Mouse (Mus musculus): ENCODE measurements around the gene Mst1r.

Gene Mst1r

DNA sequence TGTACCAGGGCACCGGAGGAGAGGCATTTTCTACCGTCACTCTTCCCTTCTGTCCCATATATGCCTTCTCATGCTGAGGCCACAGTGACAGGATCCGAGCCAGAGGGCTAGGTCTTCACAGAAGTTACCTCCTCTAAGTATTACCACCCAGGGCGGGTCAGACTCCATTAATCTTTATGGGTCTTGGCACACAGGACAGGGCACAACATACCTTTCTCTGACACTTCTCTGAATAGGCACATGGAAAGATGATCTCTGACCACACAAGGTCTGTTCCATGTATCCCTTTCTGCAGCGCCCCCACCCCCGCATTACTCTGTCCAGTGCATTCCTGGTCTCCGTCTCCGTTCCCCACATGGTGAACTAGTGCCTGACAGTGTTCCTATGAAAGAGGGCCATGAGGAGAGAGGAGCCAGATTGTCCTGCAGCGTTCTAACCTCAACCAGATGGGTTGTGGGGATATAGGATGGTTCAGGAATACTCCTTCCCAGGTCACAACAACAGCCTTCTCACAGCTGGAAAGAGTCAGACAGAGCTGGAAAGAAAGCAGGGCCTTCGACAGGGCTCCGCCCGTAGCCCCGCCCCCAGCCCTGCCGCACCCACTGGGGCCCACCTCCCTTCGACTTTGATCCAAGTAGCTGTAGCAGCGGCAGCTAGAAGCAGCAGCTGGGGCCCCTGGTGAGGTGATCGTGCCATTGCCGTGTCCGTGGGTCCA lies at the start of gene Mst1r:
Mst1r (plus strand) TSS at position 622 of the 715 bp plus-strand sequence.
- DNase-seq, result peak; percentile 99

DNA sequence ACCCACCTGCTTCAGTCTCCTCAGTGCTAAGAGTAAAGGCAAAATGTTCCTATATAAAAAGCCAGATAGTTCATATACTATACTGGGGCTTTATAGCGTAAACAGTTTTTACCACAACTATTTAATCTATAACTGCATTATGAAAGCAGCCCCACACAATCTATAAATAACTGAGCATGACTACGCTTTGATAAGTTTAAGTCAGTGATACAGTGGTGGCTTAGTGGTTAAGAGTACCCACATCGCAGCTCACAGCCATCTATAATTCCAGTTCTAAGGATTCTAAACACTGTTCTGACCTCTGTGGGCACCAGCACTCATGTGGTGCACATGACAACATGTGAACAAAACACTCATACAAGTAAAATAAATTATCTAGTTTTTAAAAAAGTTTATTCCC lies 48.3 kb upstream of the Mst1r start:
- no peak for DNase-seq

DNA sequence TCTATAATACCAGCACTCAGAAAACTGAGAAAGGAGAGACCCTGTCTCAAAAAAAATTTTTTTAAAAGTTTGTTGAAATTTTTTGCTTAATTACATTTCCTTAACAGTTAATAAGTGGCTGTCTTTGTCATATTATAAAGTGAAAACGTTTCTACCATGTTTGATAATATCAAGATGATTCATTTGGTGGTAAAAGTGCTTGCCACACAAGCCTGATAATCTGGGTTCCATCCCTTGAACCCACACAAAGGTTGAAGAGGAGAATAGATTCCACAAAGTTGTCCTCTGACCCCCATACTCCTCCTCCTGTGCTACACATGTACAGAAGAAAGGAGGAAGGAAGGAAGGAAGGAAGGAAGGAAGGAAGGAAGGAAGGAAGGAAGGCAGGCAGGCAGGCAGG lies 42.2 kb upstream of the Mst1r start:
- no peak for DNase-seq

DNA sequence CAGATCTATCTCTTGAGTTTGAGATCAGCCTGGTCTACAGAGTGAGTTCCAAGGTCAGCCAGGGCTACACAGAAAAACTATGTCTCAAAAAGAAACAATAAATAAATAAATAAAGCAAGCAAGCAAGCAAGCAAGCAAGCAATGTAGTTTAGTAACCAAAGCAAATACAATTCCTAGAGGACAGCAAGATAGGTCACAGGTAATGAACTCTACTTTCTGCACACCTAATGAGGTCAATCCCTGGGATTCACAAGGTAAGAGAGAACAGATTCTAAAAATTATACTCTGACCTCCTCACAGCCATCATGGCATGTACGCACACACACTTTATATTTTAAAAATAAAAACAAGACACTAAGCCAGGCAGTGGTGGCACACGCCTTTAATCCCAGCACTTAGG lies 40.6 kb upstream of the Mst1r start:
- DNase-seq, result no peak

DNA sequence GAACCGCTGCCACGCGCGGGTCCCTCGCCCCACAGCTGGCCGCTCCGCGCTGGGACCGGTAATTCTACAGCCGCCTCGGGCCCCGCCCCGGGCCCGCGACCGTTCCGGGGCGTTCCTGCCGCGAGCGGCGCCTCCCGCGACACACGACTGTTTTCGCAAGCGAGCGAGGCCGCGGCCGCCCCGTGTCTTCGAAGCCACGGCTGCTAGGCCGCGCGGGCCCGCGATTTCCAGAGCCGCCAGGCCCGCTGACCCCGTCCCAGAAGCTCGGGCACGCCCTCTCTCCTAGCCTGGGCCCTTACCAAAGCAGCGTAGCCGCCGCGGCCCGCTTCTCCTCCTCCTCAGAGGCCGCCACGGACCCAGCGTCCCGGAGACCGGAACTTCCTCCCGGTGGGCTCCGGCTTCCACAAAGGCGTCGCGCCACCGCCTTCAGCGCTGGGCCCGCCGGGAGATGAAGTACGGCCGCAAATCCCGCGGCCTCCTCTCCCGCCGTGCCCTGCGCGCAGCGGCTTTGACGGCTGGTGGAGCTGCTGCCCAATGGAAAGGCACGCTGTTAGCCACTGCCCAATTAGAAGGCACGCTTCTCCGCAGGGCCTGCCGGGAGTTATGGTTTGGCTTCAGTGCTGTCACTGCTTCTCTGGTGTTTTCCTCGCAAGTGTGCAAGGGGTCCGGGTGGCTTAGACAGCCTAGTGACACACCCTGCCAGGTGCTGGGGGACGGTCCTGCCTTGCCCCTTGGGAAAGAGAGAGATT lies 34.1 kb upstream of the Mst1r start:
- DNase-seq, result peak; percentile 100

DNA sequence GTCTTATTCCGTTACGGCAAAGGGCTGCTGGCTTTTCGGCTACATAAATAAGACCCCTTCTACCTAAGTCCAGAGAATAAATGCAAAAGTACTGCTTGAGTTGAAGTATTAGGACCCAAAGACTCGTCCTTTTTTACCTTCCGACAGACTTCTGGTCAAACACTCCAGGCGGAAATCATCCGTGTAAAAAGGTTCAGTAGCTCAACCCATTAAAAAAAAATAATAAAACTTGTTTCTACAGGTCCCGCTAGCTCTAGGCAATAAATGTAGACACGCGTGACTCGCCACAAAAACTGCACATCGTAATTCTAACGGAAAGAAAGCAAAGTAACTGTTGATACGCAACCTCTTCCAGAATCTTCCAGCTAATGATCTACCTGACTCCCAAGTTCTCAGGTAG lies 33.5 kb upstream of the Mst1r start, which contains the start of gene Rbm6:
Rbm6 (minus strand) TSS at position 101 of the 400 bp plus-strand sequence.
- no peak for DNase-seq

DNA sequence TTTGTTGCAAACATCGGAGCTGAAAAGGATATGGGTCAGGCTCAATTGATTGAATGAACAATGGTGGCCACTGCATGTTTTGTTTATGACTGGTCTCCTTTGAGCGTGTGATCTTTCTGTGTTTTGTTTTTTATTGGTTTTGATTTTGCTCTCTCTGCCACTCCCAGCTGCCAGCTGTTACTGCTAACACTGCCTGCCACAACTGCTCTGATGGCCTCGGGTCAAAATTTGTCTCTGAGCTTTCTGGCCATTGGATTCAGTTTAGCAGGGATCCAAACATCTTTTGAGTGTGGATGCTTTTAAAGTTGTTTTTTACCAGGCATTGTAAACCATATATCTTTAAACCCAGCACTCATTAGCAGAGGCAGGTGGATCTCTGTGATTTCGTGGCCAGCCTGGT lies 26.3 kb upstream of the Mst1r start:
- peak; percentile 35 for DNase-seq

DNA sequence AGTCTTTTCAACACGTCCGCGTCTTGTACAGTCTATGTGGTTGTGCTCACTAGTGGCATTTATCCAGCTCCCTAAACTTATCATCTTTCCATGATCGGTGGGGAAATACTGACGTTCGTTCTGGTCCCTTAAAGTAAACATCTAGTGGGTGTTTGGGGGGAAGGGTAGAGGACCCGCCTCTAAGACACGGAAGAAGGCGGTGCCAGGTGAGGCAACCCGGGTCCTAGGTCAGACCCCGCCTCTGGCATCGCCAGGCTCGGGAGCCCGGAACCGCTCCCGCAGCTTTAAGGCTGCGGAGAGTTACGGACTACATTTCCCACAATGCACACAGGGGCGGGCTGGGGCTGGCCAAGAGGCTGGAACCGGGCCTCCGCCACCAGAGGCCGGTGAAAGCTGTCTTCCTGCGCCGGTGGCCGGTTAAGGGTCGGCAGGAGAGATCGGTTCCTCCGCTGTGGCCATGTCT lies 18.8 kb upstream of the Mst1r start, which contains the start of gene Mon1a:
Mon1a (plus strand) TSS at position 348 of the 463 bp plus-strand sequence.
- DNase-seq, result peak; percentile 99

DNA sequence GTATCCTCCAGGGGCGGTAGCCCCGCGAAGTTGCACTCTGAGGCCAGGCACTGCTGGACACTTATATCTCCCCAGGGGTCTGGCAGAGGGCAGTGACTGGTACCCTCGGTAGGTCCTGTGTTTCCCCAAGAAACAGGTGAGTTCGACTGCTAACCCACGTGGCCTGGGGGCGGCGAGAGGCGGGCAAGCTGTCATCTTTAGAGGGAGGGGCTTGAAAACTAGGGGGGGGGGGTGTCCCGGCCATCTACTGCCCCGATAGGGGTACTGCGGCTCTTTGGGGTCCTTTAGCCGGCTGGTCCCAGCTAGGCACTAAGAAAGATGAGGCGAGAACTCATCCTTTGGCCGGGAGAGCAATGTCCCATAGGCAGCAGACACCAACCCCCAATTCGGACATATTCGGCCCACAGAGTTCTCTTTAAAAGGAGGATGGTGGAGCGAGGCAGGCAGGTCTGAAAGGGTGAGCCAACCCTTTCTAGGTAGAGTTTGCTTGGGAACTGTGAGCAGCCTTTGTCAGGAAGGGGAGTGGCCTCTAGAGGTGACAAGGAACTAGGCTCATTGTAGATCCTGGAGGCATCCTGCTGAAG lies 18.3 kb upstream of the Mst1r start:
- no peak for DNase-seq

DNA sequence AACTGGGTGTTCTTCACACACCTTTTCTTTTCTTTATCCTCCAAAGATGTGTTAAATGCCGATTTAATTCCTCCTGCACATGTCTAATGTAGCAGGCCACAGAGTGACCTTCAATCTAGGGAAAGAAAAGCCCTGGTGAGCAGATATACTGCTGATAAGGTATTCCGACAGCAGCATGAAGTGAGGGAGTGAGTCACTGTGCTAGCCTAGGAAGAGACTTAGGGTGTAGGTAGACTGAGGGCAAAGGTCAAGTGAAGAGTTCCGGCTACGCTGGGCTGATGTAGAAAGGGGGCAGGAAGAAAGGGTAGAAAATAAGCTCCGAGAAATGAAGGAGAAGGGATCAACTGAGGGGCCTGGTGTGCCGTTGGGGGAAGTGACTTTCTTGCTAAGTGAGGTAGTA lies 16.4 kb upstream of the Mst1r start:
- DNase-seq, result peak; percentile 64

DNA sequence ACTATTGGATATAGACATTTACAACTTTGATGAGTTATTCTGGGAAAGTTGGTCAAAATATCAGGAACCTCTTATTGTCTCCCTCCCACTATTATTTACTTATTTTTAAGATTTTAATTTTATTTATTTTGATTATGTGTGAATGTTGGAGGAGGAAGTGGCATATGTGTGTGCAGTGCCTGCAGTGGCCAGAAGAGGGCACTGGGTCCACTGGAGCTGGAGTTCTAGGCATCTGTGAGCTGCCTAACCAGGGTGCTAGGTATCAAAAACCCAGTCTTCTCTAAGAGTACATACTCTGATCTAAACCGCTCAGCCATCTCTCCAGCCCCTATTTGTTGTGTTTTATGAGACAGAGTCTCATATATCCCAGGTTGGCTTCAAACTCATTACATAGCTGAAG lies 15.7 kb upstream of the Mst1r start:
- DNase-seq, result no peak

DNA sequence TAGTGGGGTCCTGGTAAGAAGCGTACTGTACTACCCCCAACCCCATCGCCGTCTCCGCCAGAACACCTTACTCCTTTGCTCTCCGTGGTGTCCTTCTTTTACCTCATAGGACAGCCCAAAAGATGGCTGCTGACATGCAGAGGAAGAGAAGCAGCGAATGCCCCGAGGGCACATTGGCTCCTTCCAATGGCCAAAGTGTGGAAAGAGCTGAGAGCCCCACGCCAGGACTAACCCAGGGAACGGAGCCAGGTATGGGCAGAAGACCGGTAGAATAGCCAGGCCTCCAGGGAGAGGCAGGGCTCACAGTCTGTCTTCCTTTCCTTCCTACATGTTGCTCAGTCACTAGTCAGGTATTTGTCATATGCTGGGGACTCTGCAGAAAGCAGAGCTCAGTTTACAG lies 8.1 kb upstream of the Mst1r start:
- peak; percentile 86 for DNase-seq

DNA sequence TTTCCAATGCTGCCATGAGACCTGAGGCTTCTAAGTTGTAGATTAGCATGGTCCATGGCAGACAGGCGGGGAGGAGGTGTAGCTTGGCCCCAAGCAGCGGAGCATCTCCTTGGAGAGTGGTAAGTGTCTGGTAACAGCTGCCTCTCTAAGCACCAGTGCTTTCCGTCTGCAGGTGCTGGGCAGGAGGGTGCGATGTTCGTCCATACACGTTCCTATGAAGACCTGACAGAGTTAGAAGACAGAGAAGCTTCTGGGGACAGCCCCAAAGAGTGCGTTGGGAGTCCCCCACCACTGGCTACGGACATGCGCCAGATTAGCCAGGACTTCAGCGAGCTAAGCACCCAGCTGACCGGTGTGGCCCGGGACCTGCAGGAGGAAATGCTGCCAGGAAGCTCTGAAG lies 6.8 kb upstream of the Mst1r start:
- no peak for DNase-seq

DNA sequence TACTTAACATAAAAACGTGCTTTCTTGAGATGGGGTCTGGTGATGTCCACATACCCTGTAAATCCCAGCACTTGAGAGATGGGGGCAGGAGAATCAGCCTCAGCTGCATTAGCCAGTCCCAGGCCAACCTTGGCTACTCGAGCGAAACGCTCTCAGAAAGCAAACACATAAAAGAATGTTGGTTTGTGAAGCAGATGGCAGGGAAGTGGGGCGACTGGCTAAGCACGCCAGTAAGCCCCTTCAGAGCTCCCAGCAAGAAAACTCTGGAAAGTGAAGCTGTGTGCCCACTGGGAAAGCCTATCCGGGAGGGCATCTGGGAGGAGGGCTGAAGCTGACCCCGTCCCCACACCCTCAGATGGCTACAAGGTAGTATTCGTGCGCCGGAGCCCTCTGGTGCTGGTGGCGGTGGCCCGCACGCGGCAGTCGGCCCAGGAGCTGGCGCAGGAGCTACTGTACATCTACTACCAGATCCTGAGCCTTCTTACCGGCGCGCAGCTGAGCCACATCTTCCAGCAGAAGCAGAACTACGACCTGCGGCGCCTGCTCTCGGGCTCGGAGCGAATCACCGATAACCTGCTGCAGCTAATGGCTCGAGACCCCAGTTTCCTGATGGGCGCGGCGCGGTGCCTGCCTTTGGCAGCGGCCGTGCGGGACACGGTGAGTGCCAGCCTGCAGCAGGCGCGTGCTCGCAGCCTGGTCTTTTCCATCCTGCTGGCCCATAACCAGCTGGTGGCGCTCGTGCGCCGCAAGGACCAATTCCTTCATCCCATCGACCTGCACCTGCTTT lies 5.6 kb upstream of the Mst1r start:
- DNase-seq, result no peak

DNA sequence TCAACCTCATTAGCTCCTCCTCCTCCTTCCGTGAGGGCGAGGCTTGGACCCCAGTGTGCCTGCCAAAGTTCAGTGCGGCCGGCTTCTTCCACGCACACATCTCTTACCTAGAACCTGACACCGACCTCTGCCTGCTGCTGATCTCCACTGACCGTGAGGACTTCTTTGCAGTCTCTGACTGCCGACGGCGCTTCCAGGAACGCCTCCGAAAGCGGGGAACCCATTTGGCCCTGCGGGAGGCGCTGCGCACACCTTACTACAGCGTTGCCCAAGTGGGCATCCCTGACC lies 5.1 kb upstream of the Mst1r start:
- DNase-seq, result peak; percentile 90

DNA sequence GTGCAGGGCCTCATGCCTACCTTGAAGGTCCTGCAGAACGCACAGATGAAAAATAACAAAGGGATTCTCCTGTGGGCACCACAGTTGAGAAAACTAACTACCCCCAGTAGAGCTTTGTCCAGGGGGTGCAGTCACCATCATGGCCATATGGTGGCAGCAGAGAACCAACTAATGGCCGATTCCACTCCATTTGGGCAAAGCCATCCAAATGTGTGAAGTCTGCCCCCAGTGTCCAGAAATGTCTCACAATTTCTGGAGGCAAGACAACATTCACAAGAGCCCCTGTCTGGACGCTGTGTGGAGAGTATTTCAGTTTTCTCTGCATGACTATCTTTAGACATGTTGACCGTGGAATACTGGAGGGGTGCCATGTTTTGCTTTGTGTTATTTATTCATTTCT lies 1.9 kb upstream of the Mst1r start:
- DNase-seq, result peak; percentile 99

DNA sequence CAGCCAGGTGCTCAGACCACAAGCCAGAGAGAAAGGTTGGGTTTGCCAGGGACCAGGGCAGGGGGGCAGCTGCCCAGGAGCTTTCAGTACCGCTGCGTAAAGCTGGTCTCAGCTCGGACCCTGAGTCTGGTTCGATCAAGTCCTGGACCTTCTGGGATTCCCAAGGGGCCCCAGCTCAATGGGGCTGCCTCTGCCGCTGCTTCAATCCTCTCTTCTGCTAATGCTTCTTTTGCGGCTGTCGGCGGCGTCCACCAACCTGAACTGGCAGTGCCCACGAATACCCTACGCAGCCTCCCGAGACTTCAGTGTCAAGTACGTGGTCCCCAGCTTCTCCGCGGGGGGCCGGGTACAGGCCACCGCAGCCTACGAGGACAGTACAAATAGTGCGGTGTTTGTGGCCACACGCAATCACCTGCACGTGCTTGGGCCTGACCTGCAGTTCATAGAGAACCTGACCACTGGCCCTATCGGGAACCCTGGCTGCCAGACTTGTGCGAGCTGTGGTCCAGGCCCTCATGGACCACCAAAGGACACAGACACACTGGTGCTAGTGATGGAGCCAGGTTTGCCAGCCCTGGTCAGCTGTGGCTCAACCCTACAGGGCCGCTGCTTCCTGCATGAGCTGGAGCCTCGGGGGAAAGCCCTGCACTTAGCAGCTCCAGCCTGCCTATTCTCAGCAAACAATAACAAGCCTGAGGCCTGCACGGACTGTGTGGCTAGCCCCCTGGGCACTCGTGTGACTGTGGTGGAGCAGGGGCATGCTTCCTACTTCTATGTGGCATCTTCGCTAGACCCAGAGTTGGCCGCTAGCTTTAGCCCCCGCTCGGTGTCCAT lies 511 bp downstream of the Mst1r start:
- peak; percentile 94 for DNase-seq

DNA sequence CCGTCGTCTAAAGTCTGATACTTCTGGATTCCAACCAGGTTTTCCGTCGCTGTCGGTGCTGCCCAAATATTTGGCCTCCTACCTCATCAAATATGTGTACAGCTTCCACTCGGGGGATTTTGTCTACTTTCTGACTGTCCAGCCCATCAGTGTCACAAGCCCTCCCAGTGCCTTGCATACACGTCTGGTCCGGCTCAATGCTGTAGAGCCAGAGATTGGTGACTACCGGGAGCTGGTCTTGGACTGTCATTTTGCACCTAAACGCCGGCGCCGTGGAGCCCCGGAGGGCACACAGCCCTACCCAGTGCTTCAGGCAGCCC lies 1.1 kb downstream of the Mst1r start:
- peak; percentile 94 for DNase-seq

DNA sequence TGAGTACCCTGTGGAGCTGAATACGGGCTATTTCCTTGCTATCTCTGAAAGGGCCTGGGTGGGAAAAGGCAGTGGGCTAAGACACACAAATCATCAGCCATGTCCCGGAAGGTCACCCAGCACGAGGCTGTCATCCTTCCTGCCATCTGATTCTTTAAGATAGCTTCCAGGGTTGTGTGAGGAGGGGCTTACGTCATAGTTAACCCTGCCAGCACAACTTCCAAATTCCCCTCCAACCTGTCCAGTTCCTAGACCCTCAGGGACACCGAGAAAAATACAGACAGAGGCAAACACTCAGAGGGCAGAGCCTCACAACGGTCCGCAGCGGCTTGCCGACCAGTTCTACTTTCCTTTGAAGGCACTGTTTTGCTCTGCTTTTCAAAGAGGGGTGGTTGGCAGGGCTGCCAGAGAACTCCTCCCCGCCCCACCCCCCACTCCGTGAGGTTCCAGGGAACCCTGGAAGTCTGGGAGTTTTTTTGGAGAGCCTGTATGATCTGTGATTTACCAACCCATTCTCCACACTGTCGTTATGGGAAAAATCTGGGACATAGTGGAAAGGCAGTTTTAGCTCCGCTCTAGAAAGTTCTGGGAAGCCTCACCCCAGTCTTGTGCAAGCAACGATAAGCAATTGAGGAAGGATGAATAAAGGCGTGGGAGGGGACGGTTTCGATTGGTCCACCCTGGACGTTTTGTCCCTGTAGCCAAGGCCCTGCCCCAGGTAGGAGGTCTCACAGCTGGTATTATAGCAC lies 1.9 kb downstream of the Mst1r start:
- DNase-seq, result peak; percentile 98

DNA sequence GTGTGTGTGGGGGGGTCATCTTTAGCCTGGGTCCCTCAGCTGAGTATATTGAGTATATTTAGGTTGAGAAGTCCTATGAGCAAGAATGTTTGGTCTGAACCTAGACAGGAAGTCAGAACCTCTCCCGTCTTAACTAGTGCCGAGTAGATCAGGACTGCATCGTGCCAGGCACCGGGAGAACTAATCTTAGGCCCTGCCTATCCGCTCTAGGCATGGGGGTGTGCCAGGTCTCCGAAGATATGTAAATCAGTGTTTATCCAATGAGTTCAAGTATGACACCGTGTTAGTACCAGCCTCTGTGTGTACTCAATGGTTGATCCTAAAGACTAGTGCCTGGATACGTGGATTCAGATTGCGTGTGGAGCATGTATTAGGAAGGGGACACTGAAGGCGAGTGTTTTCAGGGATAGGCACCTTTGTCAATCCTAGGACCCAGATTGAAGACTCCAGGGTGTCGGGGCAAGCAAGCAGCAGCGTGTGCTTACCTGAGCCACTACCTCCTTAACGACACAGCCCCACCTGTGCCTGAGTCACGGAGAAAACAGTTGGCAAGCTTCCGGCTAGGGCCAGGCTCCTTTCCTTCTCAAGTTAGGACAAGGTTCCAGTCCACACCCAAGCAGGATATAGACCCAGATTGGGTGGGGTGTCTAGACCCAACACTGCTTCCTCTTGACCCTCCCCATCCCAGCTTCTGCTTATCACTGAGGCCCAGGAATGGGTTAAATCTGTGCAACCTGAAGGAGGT lies 3.5 kb downstream of the Mst1r start:
- DNase-seq, result no peak

Data from heart, adult 11 months (tissue).